Mouse (Mus musculus) intestine, embryonic 15.5 days (tissue): ENCODE measurements around the gene Mrpl20. TPM values are rescaled to one million over a fixed set of nuclear protein-coding genes. Genes with fewer than 3 reads are reported as not detected.
A peak's percentile ranks its signal among the peaks of the same experiment; 100 is the strongest.

Experiments
- ATAC-seq: fragments of 200-750 bp; cut with Nextera tagmentation; 2 replicates; pipeline ENCODE4 v1.8.0; 2017; ENCODE audit warnings: moderate TSS enrichment, moderate library complexity
- H3K27ac ChIP-seq: fragments of 300-500 bp; sonication (generic); 2 replicates; pipeline ENCODE4 v1.5.1; 2015; ENCODE audit warnings: mild to moderate bottlenecking, inconsistent platforms
- H3K27me3 ChIP-seq: fragments of 300-500 bp; sonication (generic); replicated peaks from 2 replicates; pipeline ENCODE4 v1.6.1; 2015; ENCODE audit warnings: inconsistent platforms
- H3K36me3 ChIP-seq: fragments of 300-500 bp; sonication (generic); 2 replicates; pipeline ENCODE4 v1.6.1; 2015; ENCODE audit warnings: inconsistent platforms
- H3K4me1 ChIP-seq: fragments of 300-500 bp; sonication (generic); replicated peaks from 2 replicates; pipeline ENCODE4 v1.6.1; 2015; ENCODE audit warnings: inconsistent platforms
- H3K4me2 ChIP-seq: fragments of 300-500 bp; sonication (generic); replicated peaks from 2 replicates; pipeline ENCODE4 v1.6.1; 2015; ENCODE audit warnings: mild to moderate bottlenecking, inconsistent platforms
- H3K4me3 ChIP-seq: fragments of 300-500 bp; sonication (generic); replicated peaks from 2 replicates; pipeline ENCODE4 v1.5.1; 2015; ENCODE audit warnings: inconsistent platforms
- H3K9ac ChIP-seq: fragments of 300-500 bp; sonication (generic); 2 replicates; pipeline ENCODE4 v1.6.1; 2015; ENCODE audit warnings: inconsistent platforms
- H3K9me3 ChIP-seq: fragments of 300-500 bp; sonication (generic); 2 replicates; pipeline ENCODE4 v1.6.1; 2016; ENCODE audit warnings: inconsistent platforms
- WGBS: fragments of 180-500 bp; shearing (Covaris S2); methylation state at CpG from one replicate; pipeline ENCODE4 v1.1.7; 2015; 5-methylcytosine and 5-hydroxymethylcytosine counted together
- polyA plus RNA-seq: library from polyadenylated mRNA; unstranded; fragments of >200 nt; fragmentation: Nextera tagmentation; extraction: Ambion mirVana; gene quantifications from 2 replicates; pipeline ENCODE4 v1.2.1, GENCODE M21; 2015

Gene Mrpl20
- polyA plus RNA-seq, 1 experiment from 2014 or later: 226 TPM

DNA sequence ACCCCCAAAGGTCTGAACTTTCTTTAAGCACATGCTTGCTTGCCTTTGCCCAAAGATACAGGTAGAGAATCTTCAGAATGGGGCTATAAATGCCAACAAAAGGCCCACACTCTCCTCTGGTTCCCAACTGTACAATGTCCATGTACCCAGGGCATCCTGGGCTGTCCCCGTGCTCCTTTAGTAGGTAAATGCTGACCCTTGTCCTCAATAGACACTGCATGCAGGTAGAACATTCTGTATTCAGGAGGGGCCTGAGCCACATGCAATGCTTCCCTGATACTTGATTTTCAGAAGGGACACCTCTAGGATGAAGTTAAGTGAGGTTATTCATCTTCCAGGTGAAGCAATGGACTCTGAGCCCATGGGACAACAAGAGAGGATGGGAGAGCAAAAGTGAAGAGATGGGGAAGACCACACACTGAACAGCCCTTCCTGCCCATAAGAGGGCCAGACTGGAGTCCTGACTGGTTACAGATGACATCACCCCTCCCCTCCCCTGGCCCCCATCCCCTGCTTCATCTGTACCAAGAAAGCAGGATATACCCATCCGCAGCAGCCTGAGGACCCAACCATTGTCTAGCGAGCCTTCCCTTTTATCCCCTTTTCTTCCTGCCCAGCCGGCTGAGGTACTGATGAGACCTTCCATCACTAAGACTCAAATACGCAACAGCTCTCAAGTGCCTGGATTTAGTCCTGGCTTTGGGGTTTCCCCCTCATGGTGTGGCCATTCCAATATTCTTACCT, 29.2 kb upstream of the Mrpl20 start:
- Histone ChIP-seq H3K9ac (peak overlapping the region; percentile 50; the same call in 1 of the 2 replicates), H3K4me1 (peaks cover 52% of the 10 kb centered on the region), H3K9me3 (no peaks in the 10 kb centered on the region), H3K36me3 (no peaks in the 10 kb centered on the region), H3K27me3 (no peaks in the 10 kb centered on the region), H3K4me3 (peak overlapping the region; percentile 46), H3K4me2 (peak overlapping the region; percentile 91), H3K27ac (no peak overlapping the region)
- WGBS: 36% methylated on average over 5 of the region's 5 CpGs
- ATAC-seq: no peak

DNA sequence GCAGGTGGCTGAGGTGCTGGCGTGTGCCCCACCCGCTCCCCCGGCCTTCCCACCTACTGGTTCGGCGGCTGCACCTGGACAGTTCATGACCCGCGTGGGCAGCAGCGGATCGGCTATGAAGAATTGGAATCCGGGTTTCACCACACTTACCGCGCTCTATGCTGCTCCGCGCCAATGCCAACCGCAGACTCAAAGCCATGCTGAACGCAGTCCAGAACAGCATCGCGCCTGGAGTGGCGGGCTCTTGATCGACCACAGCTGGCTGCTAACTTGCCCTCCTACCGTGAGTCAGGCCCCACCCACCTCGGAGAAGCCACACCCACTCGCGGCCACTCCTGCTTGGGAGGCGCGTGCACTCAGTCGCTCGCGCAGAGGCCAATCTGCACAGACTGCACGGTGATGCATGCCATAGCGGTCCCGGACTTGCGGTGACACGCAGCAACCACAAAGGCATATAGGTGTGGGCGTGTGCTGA, 28.4 kb upstream of the Mrpl20 start, which contains the start of gene Vwa1:
Gene Vwa1 (minus strand): TSS at position 419 of the 475 bp plus-strand sequence.
- no peaks in the 10 kb centered on the region for H3K9me3 ChIP-seq
- peak within 1 kb of the TSS; percentile 91 for H3K4me2 ChIP-seq
- peak within 1 kb of the TSS; percentile 46 for H3K4me3 ChIP-seq
- peaks cover 52% of the 10 kb centered on the region for H3K4me1 ChIP-seq
- no peaks in the 10 kb centered on the region for H3K27me3 ChIP-seq
- peak within 1 kb of the TSS; percentile 50 for H3K9ac ChIP-seq
- ATAC-seq: peak; percentile 79
- peak within 1 kb of the TSS; percentile 37 for H3K27ac ChIP-seq
- H3K36me3 ChIP-seq: no peaks in the 10 kb centered on the region
- WGBS: under 1% methylated on average over 35 of the region's 35 CpGs

DNA sequence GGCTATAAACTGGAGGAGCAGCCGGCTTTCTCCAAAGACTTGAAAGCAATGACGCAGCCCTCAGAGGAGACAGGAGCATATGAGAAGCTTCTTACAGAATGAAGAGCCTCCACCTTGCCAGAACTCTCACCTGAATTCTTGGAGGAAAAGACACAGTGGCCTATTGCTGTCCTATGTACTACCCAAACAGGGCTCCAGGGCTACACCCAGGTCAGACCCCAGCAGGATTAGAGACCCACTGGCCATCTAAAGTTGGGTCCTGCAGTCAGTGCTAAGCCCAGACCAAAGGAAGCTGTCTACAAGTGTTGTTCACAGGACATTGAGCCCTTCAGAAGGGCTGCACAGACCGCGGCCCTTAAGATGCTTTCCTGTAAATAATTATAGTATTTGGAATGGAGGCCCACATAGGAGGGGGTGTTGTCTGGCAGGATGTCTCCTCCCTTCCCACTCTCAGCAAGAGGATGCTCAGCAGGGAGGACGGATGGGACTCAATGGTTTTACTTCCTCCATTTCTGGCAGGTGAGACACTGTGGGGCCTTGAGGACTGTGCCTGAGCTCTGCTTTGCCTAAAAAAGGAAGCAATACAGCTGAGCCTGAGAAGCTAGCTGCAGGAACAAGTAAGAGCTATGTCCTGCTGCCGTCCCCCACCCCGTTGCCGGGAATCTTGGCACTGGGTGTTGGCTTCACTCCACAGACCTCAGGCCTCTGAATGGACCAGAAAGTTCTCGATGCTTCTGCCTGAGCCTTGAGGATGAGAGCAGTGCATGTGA, 27.5 kb upstream of the Mrpl20 start:
- peak overlapping the region; percentile 37 for H3K27ac ChIP-seq
- 0 out of 2 replicates have a peak, but pooled peaks have one; percentile 5 for ATAC-seq

DNA sequence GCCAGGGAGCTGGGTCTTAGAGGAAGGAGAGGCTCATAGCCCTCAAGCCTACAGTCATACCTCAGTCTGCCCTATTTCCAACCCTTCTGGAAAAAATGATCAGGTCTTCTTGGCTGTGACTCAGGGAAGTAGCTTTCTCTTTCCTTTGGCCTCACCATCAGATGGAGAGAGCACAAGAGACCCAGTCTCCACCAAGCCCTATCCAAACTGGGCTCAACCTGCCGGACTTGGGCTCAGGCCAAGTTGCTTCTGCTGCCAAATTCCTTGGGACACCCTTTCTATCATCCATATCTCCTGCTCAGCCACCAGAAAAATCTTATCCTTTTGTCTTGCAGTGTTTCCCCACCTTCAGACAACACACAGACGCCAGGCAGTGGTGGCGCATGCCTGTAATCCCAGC, 26.8 kb upstream of the Mrpl20 start:
- Histone ChIP-seq H3K9ac (no peak overlapping the region), H3K27ac (peak overlapping the region; percentile 37), H3K9me3 (no peaks in the 10 kb centered on the region), H3K4me2 (no peak overlapping the region), H3K27me3 (no peaks in the 10 kb centered on the region), H3K36me3 (no peaks in the 10 kb centered on the region), H3K4me1 (peaks cover 41% of the 10 kb centered on the region), H3K4me3 (no peak overlapping the region)
- WGBS: 81% methylated on average over 3 of the region's 3 CpGs
- ATAC-seq: no peak

More for the DNA sequence above, 27.5 kb upstream of the Mrpl20 start:
- Histone ChIP-seq H3K4me1 (peaks cover 47% of the 10 kb centered on the region), H3K4me2 (peak overlapping the region; percentile 91), H3K27me3 (no peaks in the 10 kb centered on the region), H3K36me3 (no peaks in the 10 kb centered on the region), H3K9ac (no peak overlapping the region; the same call in 1 of the 2 replicates), H3K4me3 (peak overlapping the region; percentile 46; the same call in 1 of the 2 replicates), H3K9me3 (no peaks in the 10 kb centered on the region)
- WGBS: 37% methylated on average over 9 of the region's 9 CpGs

DNA sequence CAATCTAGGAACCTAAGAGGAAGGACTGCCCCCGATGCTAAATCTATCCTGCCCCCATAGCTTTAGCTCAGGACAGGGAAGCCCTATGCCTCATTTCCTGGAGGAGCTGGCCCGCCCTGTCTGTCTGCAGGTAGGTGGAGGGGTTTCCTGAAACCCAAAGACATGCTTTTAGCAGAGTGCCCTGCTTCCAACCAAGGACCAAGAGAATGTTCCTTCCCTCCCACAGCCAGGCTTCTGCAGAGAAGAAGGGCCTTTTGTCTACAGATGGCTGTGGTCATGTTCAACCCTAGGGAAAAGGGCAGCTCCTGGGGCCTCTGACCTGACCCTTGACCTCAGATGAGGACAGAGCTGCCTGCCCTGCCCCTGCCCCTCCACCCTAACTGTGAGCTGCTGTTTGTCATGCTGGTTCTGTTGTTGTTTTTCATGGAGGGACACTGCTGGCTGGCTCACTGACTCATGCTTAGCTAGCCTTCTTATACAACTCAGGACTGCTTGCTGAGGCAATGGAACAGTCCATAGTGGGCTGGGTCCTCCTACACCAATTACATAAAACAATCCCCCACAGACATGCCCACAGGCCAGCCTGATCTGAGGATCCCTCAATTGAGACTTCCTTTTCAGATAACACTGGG, 25.9 kb upstream of the Mrpl20 start:
- H3K4me2 ChIP-seq: no peak overlapping the region
- H3K36me3 ChIP-seq: no peaks in the 10 kb centered on the region
- H3K27ac ChIP-seq: 0 out of 2 replicates have a peak overlapping the region, but pooled peaks have one; percentile 6
- ATAC-seq: no peak
- no peaks in the 10 kb centered on the region for H3K9me3 ChIP-seq
- H3K4me3 ChIP-seq: no peak overlapping the region
- peaks cover 38% of the 10 kb centered on the region; the same call in 1 of the 2 replicates for H3K4me1 ChIP-seq
- no peaks in the 10 kb centered on the region for H3K27me3 ChIP-seq
- WGBS: 52% methylated on average over 2 of the region's 2 CpGs
- H3K9ac ChIP-seq: no peak overlapping the region

DNA sequence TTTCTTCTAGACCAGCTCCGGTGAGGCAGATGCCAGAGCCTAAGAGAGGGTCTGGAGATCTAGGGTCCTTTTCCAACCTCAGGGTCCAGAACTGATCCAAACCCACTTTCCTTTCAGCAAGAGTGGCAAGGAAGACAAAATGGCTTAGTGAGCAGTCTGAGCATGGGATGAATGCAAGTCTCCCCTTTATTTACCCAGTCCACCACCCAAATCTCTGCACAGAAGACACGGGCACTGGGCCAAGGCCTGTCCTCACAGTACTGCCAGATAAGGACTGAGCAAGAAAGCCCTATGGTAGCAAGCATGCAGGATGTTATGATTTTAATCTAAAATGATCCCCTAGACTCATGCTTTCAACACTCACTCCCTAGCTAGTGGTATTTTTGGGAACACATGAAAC, 24.9 kb upstream of the Mrpl20 start:
- Histone ChIP-seq H3K4me3 (no peak overlapping the region), H3K36me3 (no peaks in the 10 kb centered on the region), H3K27ac (no peak overlapping the region), H3K27me3 (no peaks in the 10 kb centered on the region), H3K9ac (no peak overlapping the region), H3K4me2 (no peak overlapping the region), H3K9me3 (no peaks in the 10 kb centered on the region), H3K4me1 (peaks cover 35% of the 10 kb centered on the region; the same call in 1 of the 2 replicates)
- ATAC-seq: no peak
- WGBS: 76% methylated on average over 2 of the region's 2 CpGs

DNA sequence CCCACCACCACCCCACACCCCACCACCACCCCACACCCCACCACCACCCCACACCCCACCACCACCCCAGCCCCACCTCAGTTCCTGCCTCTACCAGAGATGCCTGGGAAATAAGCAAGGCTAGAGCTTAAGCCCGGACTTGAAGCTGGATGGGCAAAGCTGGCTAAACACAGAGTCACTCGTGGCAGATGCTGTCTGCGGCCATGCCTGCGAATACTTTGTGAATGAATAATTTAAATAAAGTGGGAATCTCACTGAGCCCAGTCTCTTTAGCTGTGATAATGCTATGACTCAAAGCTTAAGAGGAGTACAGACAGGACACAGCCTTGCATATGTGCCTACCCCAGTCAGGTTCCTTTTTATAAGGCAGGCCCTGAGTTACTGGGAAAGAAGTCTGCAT, 23.2 kb upstream of the Mrpl20 start:
- 82% methylated on average over 4 of the region's 4 CpGs for WGBS
- no peak for ATAC-seq
- Histone ChIP-seq H3K9ac (no peak overlapping the region), H3K36me3 (no peaks in the 10 kb centered on the region), H3K4me2 (no peak overlapping the region), H3K9me3 (no peaks in the 10 kb centered on the region), H3K27ac (no peak overlapping the region), H3K27me3 (no peaks in the 10 kb centered on the region), H3K4me1 (peaks cover 26% of the 10 kb centered on the region), H3K4me3 (no peak overlapping the region)

DNA sequence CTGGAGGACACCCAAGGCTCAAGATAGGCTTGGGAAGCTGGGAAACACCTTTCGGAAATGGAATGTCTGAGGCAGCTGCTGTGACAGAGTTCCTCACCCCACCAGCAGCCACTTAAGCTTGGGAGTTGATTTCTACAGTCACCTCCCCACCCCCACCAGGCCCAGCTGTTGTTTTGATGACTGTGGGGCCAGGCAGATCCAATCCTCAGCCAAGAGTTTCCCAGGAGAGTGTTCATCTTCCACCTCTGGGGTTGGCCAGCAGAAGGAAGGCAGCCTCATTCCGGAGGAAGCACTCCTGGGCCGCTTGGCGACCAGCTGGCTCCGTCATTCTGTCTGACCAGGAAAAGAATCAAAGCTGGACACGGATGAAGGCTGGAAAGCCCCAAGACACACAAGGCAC, 21.8 kb upstream of the Mrpl20 start:
- Histone ChIP-seq H3K4me2 (no peak overlapping the region), H3K4me1 (peaks cover 16% of the 10 kb centered on the region), H3K9ac (no peak overlapping the region), H3K9me3 (no peaks in the 10 kb centered on the region), H3K27ac (peak overlapping the region; percentile 62), H3K27me3 (no peaks in the 10 kb centered on the region), H3K36me3 (no peaks in the 10 kb centered on the region), H3K4me3 (no peak overlapping the region)
- 24% methylated on average over 6 of the region's 6 CpGs for WGBS
- no peak for ATAC-seq

DNA sequence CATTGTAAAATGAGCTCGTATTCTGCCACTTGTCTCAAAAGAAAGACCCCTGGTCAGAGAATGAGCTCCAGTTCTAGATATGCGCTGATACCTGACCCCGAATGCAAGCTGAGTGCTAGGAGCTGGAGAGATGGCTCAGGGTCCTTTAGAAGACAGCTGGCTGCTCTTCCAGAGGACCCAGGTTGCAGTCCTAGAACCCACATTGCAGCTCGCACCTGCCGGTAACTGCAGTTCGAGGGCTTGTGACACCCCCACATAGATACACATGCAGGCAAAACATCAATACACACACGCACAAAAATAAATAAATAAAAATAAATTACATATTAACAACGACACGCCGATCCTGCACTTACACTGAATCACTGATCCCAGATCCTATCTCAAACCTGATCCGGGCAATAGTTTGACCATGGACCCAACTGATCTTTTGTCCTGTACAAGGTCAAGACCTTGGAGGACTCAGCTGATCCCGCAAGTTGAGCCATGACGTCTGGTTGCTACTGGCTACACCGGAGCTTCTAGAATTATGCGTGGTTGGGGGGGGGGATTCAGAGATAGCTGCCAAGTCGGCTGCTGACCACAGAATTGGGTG, 19.1 kb upstream of the Mrpl20 start:
- ATAC-seq: no peak
- no peaks in the 10 kb centered on the region for H3K9me3 ChIP-seq
- WGBS: 36% methylated on average over 16 of the region's 16 CpGs
- no peaks in the 10 kb centered on the region for H3K36me3 ChIP-seq
- peak overlapping the region; percentile 74 for H3K9ac ChIP-seq
- H3K27ac ChIP-seq: peak overlapping the region; percentile 90; the same call in 1 of the 2 replicates
- peak overlapping the region; percentile 60 for H3K4me3 ChIP-seq
- H3K4me2 ChIP-seq: peak overlapping the region; percentile 87
- peaks cover 2% of the 10 kb centered on the region; the same call in 1 of the 2 replicates for H3K4me1 ChIP-seq
- H3K27me3 ChIP-seq: no peaks in the 10 kb centered on the region

DNA sequence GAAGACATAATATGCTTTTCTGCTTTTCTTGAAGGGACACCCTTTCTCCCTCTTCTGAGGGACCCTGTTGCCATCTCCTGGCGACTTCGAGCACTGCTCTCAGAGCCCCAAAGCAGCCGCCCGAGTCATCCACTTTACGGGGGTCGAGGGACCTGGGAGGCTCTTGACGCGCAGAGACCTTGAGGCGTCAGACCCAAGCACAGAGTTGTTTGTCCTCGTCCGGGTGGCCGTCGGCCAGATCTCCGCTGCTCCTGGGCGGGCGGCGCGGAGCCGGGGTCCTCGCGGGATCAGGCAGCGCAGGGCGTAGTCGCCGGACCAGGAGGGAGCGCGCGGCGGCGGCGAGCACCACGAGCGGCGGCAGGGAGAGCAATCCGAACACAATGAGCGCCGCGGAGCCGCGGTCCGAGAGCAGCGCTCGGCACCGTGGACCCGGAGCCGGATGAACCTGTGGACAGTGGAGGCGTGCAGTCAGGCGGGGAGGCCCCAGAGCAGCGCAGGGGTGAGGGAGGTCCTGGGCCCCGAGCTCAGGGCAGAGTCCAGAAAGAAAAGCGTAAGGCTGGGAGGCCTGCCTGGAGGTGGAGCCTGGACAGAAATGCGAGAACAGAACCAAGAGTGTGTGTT, 18.5 kb upstream of the Mrpl20 start:
- H3K9ac ChIP-seq: peak overlapping the region; percentile 74
- H3K27me3 ChIP-seq: no peaks in the 10 kb centered on the region
- peaks cover 2% of the 10 kb centered on the region; the same call in 1 of the 2 replicates for H3K4me1 ChIP-seq
- H3K4me2 ChIP-seq: peak overlapping the region; percentile 87
- H3K4me3 ChIP-seq: peak overlapping the region; percentile 60
- H3K36me3 ChIP-seq: no peaks in the 10 kb centered on the region
- no peaks in the 10 kb centered on the region for H3K9me3 ChIP-seq
- WGBS: under 1% methylated on average over 52 of the region's 52 CpGs
- H3K27ac ChIP-seq: peak overlapping the region; percentile 90
- peak; percentile 94 for ATAC-seq

DNA sequence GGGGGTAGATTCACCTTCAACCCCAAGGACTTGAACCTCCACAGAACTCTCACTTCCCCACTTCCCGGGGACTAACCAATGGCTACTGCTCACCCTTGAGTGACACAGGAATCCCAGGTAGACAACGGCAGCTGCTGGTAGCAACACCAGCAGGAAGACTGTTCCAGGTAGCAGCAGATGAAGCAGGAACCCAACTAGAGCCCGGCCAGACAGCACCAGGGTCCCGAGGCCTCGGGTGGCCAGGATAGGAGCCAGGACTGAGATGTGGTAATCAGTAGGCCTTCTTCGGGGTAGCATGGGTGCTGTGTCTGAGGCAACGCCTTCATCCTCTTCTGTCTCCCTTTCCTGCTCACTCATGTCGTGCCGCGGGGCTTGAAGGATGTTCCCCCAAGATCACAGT, 17.4 kb upstream of the Mrpl20 start:
- no peaks in the 10 kb centered on the region for H3K36me3 ChIP-seq
- no peak for ATAC-seq

More for the DNA sequence above, 17.4 kb upstream of the Mrpl20 start:
- H3K27me3 ChIP-seq: no peaks in the 10 kb centered on the region
- no peak overlapping the region for H3K27ac ChIP-seq
- H3K9ac ChIP-seq: no peak overlapping the region
- WGBS: 87% methylated on average over 10 of the region's 10 CpGs
- H3K4me2 ChIP-seq: no peak overlapping the region
- H3K4me1 ChIP-seq: peaks cover 2% of the 10 kb centered on the region; the same call in 1 of the 2 replicates
- no peaks in the 10 kb centered on the region for H3K9me3 ChIP-seq
- no peak overlapping the region for H3K4me3 ChIP-seq
